Mouse (Mus musculus) heart, embryonic 10.5 days (tissue): ENCODE results near the gene Pcdh9. TPM values are rescaled to one million over a fixed set of nuclear protein-coding genes. Genes with fewer than 3 reads are reported as not detected.

Source experiments
- DNase-seq: peaks from one replicate; pipeline ENCODE4 v3.0.0-alpha.2; 2017; ENCODE audit warnings: low spot score
- H3K27ac ChIP-seq: fragments of 300-500 bp; sonication (generic); 2 replicates; pipeline ENCODE4 v1.5.1; 2016; ENCODE audit warnings: mild to moderate bottlenecking
- H3K27me3 ChIP-seq: fragments of 300-500 bp; sonication (generic); 2 replicates; pipeline ENCODE4 v1.6.1; 2016; ENCODE audit warnings: mild to moderate bottlenecking; ENCODE audit not compliant: poor library complexity, insufficient read depth, severe bottlenecking
- H3K36me3 ChIP-seq: fragments of 300-500 bp; sonication (generic); 2 replicates; pipeline ENCODE4 v1.6.1; 2016; ENCODE audit warnings: mild to moderate bottlenecking, moderate library complexity
- H3K4me1 ChIP-seq: fragments of 300-500 bp; sonication (generic); 2 replicates; pipeline ENCODE4 v1.6.1; 2016; ENCODE audit warnings: mild to moderate bottlenecking
- H3K4me3 ChIP-seq: fragments of 300-500 bp; sonication (generic); 2 replicates; pipeline ENCODE4 v1.5.1; 2016; ENCODE audit warnings: mild to moderate bottlenecking, moderate library complexity
- H3K9me3 ChIP-seq: fragments of 300-500 bp; sonication (generic); 2 replicates; pipeline ENCODE4 v1.6.1; 2016; ENCODE audit warnings: mild to moderate bottlenecking, moderate library complexity
- WGBS: fragments of 180-500 bp; shearing (Covaris S2); methylation state at CpG from one replicate; pipeline ENCODE4 v1.1.7; 2016; 5-methylcytosine and 5-hydroxymethylcytosine counted together
- polyA plus RNA-seq: library from polyadenylated mRNA; unstranded; fragments of >200 nt; fragmentation: Nextera tagmentation; extraction: Ambion mirVana; gene quantifications from 2 replicates; pipeline ENCODE4 v1.2.1, GENCODE M21; 2016

Pcdh9 gene
- polyA plus RNA-seq, 1 experiment from 2014 or later = 3.4 TPM

GRCm38 (mm10) chr14:93621211-93621610, 269.3 kb downstream of the Pcdh9 start:
- H3K9me3 ChIP-seq = no peaks in the 10 kb centered on the region
- H3K36me3 ChIP-seq = no peaks in the 10 kb centered on the region
- H3K27me3 ChIP-seq = no peaks in the 10 kb centered on the region
- DNase-seq = no peak
- no peak overlapping the region for H3K4me3 ChIP-seq
- H3K27ac ChIP-seq = no peak overlapping the region
- H3K4me1 ChIP-seq = no peaks in the 10 kb centered on the region
- 80% methylated on average over 9 of the region's 9 CpGs for WGBS

GRCm38 (mm10) chr14:93607546-93607945, 282.9 kb downstream of the Pcdh9 start:
- no peak overlapping the region for H3K4me3 ChIP-seq
- WGBS = 89% methylated on average over 3 of the region's 3 CpGs
- H3K36me3 ChIP-seq = no peaks in the 10 kb centered on the region
- DNase-seq = no peak
- no peak overlapping the region for H3K27ac ChIP-seq
- H3K9me3 ChIP-seq = no peaks in the 10 kb centered on the region
- H3K27me3 ChIP-seq = no peaks in the 10 kb centered on the region
- H3K4me1 ChIP-seq = no peaks in the 10 kb centered on the region

GRCm38 (mm10) chr14:93599997-93600396, 290.5 kb downstream of the Pcdh9 start:
- Histone ChIP-seq H3K4me3 (no peak overlapping the region), H3K36me3 (no peaks in the 10 kb centered on the region), H3K27ac (no peak overlapping the region), H3K4me1 (no peaks in the 10 kb centered on the region), H3K9me3 (no peaks in the 10 kb centered on the region), H3K27me3 (no peaks in the 10 kb centered on the region)
- 77% methylated on average over 4 of the region's 4 CpGs for WGBS
- DNase-seq = no peak

GRCm38 (mm10) chr14:93585432-93586024, 305.0 kb downstream of the Pcdh9 start:
- WGBS = 74% methylated on average over 3 of the region's 3 CpGs
- Histone ChIP-seq H3K27me3 (no peaks in the 10 kb centered on the region), H3K4me1 (no peaks in the 10 kb centered on the region), H3K36me3 (no peaks in the 10 kb centered on the region), H3K4me3 (no peak overlapping the region), H3K27ac (no peak overlapping the region), H3K9me3 (no peaks in the 10 kb centered on the region)
- DNase-seq = no peak

GRCm38 (mm10) chr14:93564361-93564760, 326.1 kb downstream of the Pcdh9 start:
- DNase-seq = no peak
- Histone ChIP-seq H3K9me3 (no peaks in the 10 kb centered on the region), H3K36me3 (no peaks in the 10 kb centered on the region), H3K4me3 (no peak overlapping the region), H3K27me3 (no peaks in the 10 kb centered on the region), H3K4me1 (no peaks in the 10 kb centered on the region), H3K27ac (no peak overlapping the region)
- 78% methylated on average over 2 of the region's 2 CpGs for WGBS

GRCm38 (mm10) chr14:93561577-93561976, 328.9 kb downstream of the Pcdh9 start:
- no peaks in the 10 kb centered on the region for H3K4me1 ChIP-seq
- H3K9me3 ChIP-seq = no peaks in the 10 kb centered on the region
- no peak for DNase-seq
- H3K27me3 ChIP-seq = no peaks in the 10 kb centered on the region
- 79% methylated on average over 1 of the region's 1 CpGs for WGBS
- no peaks in the 10 kb centered on the region for H3K36me3 ChIP-seq
- H3K27ac ChIP-seq = no peak overlapping the region
- no peak overlapping the region for H3K4me3 ChIP-seq

GRCm38 (mm10) chr14:93553771-93554170, 336.7 kb downstream of the Pcdh9 start:
- H3K36me3 ChIP-seq = no peaks in the 10 kb centered on the region
- H3K4me1 ChIP-seq = no peaks in the 10 kb centered on the region
- no peak overlapping the region for H3K4me3 ChIP-seq
- no peak for DNase-seq
- no peak overlapping the region for H3K27ac ChIP-seq
- WGBS = 72% methylated on average over 3 of the region's 3 CpGs
- H3K27me3 ChIP-seq = no peaks in the 10 kb centered on the region
- no peaks in the 10 kb centered on the region for H3K9me3 ChIP-seq

- H3K27ac ChIP-seq = no peak overlapping the region
- no peak overlapping the region for H3K4me3 ChIP-seq
- no peaks in the 10 kb centered on the region for H3K4me1 ChIP-seq
- no peaks in the 10 kb centered on the region for H3K36me3 ChIP-seq
- DNase-seq = no peak
- WGBS = 62% methylated on average over 6 of the region's 6 CpGs
- no peaks in the 10 kb centered on the region for H3K27me3 ChIP-seq
- no peaks in the 10 kb centered on the region for H3K9me3 ChIP-seq
These were observed 344.9 kb downstream of the Pcdh9 start for GRCm38 (mm10) chr14:93545575-93545974.

- 89% methylated on average over 11 of the region's 11 CpGs for WGBS
- no peaks in the 10 kb centered on the region for H3K4me1 ChIP-seq
- no peaks in the 10 kb centered on the region for H3K27me3 ChIP-seq
- H3K4me3 ChIP-seq = no peak overlapping the region
- no peaks in the 10 kb centered on the region for H3K9me3 ChIP-seq
- H3K27ac ChIP-seq = no peak overlapping the region
- DNase-seq = no peak
- no peaks in the 10 kb centered on the region for H3K36me3 ChIP-seq
These were observed 346.4 kb downstream of the Pcdh9 start for GRCm38 (mm10) chr14:93543970-93544627.

- Histone ChIP-seq H3K36me3 (no peaks in the 10 kb centered on the region), H3K4me1 (no peaks in the 10 kb centered on the region), H3K27me3 (no peaks in the 10 kb centered on the region), H3K27ac (no peak overlapping the region), H3K4me3 (no peak overlapping the region), H3K9me3 (no peaks in the 10 kb centered on the region)
- no peak for DNase-seq
- WGBS = 68% methylated on average over 3 of the region's 3 CpGs
These were observed 346.9 kb downstream of the Pcdh9 start for GRCm38 (mm10) chr14:93543561-93543960.

- Histone ChIP-seq H3K36me3 (no peaks in the 10 kb centered on the region), H3K9me3 (no peaks in the 10 kb centered on the region), H3K4me3 (no peak overlapping the region), H3K27me3 (no peaks in the 10 kb centered on the region), H3K27ac (no peak overlapping the region), H3K4me1 (peaks cover 6% of the 10 kb centered on the region; the same call in 1 of the 2 replicates)
- 74% methylated on average over 4 of the region's 4 CpGs for WGBS
- DNase-seq = no peak
These were observed 355.6 kb downstream of the Pcdh9 start for GRCm38 (mm10) chr14:93534928-93535327.

GRCm38 (mm10) chr14:93523430-93523829, 367.0 kb downstream of the Pcdh9 start:
- 67% methylated on average over 8 of the region's 8 CpGs for WGBS
- no peak overlapping the region for H3K4me3 ChIP-seq
- no peaks in the 10 kb centered on the region for H3K27me3 ChIP-seq
- no peaks in the 10 kb centered on the region for H3K9me3 ChIP-seq
- no peaks in the 10 kb centered on the region for H3K36me3 ChIP-seq
- DNase-seq = no peak
- no peak overlapping the region; the same call in 1 of the 2 replicates for H3K27ac ChIP-seq
- peaks cover 8% of the 10 kb centered on the region for H3K4me1 ChIP-seq

GRCm38 (mm10) chr14:93520166-93520565, 370.3 kb downstream of the Pcdh9 start:
- Histone ChIP-seq H3K4me3 (no peak overlapping the region), H3K36me3 (no peaks in the 10 kb centered on the region), H3K4me1 (peaks cover 8% of the 10 kb centered on the region), H3K27ac (no peak overlapping the region), H3K9me3 (no peaks in the 10 kb centered on the region), H3K27me3 (no peaks in the 10 kb centered on the region)
- no peak for DNase-seq
- 88% methylated on average over 5 of the region's 5 CpGs for WGBS

- no peaks in the 10 kb centered on the region for H3K36me3 ChIP-seq
- no peaks in the 10 kb centered on the region for H3K9me3 ChIP-seq
- 81% methylated on average over 3 of the region's 3 CpGs for WGBS
- no peak overlapping the region for H3K27ac ChIP-seq
- no peak for DNase-seq
- no peak overlapping the region for H3K4me3 ChIP-seq
- no peaks in the 10 kb centered on the region for H3K4me1 ChIP-seq
- no peaks in the 10 kb centered on the region for H3K27me3 ChIP-seq
These were observed 373.8 kb downstream of the Pcdh9 start for GRCm38 (mm10) chr14:93516679-93517078.
